Mouse (Mus musculus) liver, postnatal 0 days (tissue): ENCODE data around the gene Btbd8.

Experiments used
- CTCF ChIP-seq: sonication (generic); IDR thresholded peaks from 2 replicates; pipeline ENCODE4 v1.5.1; 2016; ENCODE audit warnings: antibody characterized with exemption, low read depth
- EP300 ChIP-seq: IDR thresholded peaks from 2 replicates; pipeline ENCODE4 v1.6.1; 2016; ENCODE audit warnings: antibody characterized with exemption, low read depth, mild to moderate bottlenecking

GRCm38 (mm10) chr5:107405361-107405760 lies 32.4 kb upstream of the Btbd8 start:
- TF ChIP-seq EP300 (no peak), CTCF (no peak)
